Mouse (Mus musculus) ES-Bruce4 (cell line): Measurements from ENCODE around the gene Tedc1. TPM values are rescaled to one million over a fixed set of nuclear protein-coding genes. Genes with fewer than 3 reads are reported as not detected.

Experiments
- H3K27ac ChIP-seq: 2 replicates; pipeline ENCODE4 v1.5.1; 2012; ENCODE audit warnings: low read length, inconsistent platforms; ENCODE audit not compliant: insufficient read depth
- H3K27me3 ChIP-seq: 2 replicates; pipeline ENCODE4 v1.6.1; 2012; ENCODE audit warnings: mild to moderate bottlenecking, low read length, inconsistent platforms; ENCODE audit not compliant: control insufficient read depth, poor library complexity, insufficient read depth, severe bottlenecking
- H3K36me3 ChIP-seq: 2 replicates; pipeline ENCODE4 v1.6.1; 2012; ENCODE audit warnings: inconsistent platforms, mild to moderate bottlenecking, low read length, moderate library complexity; ENCODE audit not compliant: control insufficient read depth, poor library complexity, insufficient read depth, severe bottlenecking
- H3K4me1 ChIP-seq: one replicate; pipeline ENCODE4 v1.8.1; 2011; ENCODE audit warnings: low read length; ENCODE audit not compliant: control insufficient read depth, insufficient read depth
- H3K4me3 ChIP-seq: 2 replicates; pipeline ENCODE4 v1.5.1; 2011; ENCODE audit warnings: low read depth, mild to moderate bottlenecking, low read length
- H3K9ac ChIP-seq: 2 replicates; pipeline ENCODE4 v1.6.1; 2012; ENCODE audit warnings: low read depth, mild to moderate bottlenecking, inconsistent platforms; ENCODE audit not compliant: poor library complexity, severe bottlenecking
- H3K9me3 ChIP-seq: replicated peaks from 2 replicates; pipeline ENCODE4 v1.6.1; 2012; ENCODE audit warnings: mild to moderate bottlenecking, low read length, inconsistent platforms; ENCODE audit not compliant: control insufficient read depth, poor library complexity, insufficient read depth, severe bottlenecking
- CTCF ChIP-seq: IDR thresholded peaks from one replicate; pipeline ENCODE4 v1.8.1; 2011; ENCODE audit warnings: low read depth, low read length
- EP300 ChIP-seq: IDR thresholded peaks from 2 replicates; pipeline ENCODE4 v1.6.1; 2011; ENCODE audit warnings: low read depth, low read length; ENCODE audit not compliant: insufficient read depth
- POLR2A ChIP-seq: IDR thresholded peaks from one replicate; pipeline ENCODE4 v1.8.1; 2011; ENCODE audit warnings: low read length; ENCODE audit not compliant: insufficient read depth
- polyA plus RNA-seq: library from polyadenylated mRNA; stranded (reverse); fragments of >200 nt; gene quantifications from 2 replicates; pipeline ENCODE4 v1.2.4, GENCODE M21; 2011; ENCODE audit warnings: low read depth; ENCODE audit not compliant: missing spikeins, insufficient read depth, insufficient read length

Tedc1 gene
- polyA plus RNA-seq, 1 experiment, result 24.5 TPM

DNA sequence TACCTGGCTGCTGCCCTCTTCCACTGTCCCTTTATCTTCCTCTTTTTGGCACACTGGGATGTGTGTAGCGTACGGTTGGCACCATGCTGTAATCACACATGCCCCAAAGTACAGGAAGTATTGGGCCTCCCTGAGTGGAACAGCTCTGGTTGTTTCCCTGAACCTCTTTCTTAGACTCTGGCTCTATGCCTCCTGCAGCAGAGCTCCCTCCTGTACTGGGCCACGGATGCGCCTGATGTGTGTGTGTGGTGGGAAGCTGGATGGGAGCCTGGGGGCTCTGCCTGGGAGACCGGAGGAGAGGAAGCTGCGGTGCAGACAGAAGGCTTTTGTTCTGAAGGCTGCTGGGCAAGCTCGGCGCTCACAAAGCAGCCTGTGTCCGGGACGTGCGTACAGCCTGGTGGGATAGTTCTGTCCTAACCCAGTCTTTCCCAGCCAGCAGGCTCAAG is 7.4 kb downstream of the Tedc1 start:
- no peaks in the 10 kb centered on the region for H3K4me1 ChIP-seq
- H3K36me3 ChIP-seq, result peaks cover 5% of the 10 kb centered on the region
- H3K4me3 ChIP-seq, result no peak overlapping the region
- H3K9me3 ChIP-seq, result no peaks in the 10 kb centered on the region
- H3K9ac ChIP-seq, result no peak overlapping the region
- TF ChIP-seq CTCF (no peak), POLR2A (no peak), EP300 (no peak)
- no peak overlapping the region for H3K27ac ChIP-seq
- H3K27me3 ChIP-seq, result no peaks in the 10 kb centered on the region

DNA sequence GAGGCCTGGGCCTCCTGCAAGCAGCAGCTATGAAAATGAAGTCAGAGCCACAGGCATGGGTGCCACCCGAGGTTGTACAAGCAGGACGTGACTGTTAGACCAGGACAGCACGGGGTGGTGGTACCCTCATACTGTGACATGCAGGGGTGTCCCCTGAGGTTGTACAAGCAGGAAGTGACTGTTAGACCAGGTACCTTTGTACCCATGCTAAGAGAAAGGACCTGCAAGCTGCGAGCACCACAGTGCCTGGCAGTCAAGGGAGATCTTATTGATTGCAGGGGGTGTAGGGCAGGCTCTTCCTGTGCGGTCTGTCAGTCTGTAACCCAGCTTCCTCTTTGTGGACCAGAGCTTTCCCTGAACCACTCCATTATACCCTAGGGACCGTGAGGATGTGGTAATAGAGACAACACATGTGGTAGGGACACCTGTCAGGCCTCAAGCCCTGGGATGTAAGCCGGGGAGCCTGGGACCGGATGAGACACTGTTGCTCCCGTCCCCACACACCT is 11.9 kb downstream of the Tedc1 start:
- TF ChIP-seq CTCF, result no peak
- H3K9me3 ChIP-seq, result no peaks in the 10 kb centered on the region

GRCm38 (mm10) chr12:113176960-113177725 is 20.9 kb downstream of the Tedc1 start:
- H3K36me3 ChIP-seq, result no peaks in the 10 kb centered on the region
- no peaks in the 10 kb centered on the region for H3K4me1 ChIP-seq
- no peaks in the 10 kb centered on the region for H3K27me3 ChIP-seq
- H3K27ac ChIP-seq, result no peak overlapping the region
- TF ChIP-seq POLR2A (no peak), CTCF (no peak), EP300 (no peak)
- H3K4me3 ChIP-seq, result no peak overlapping the region
- H3K9ac ChIP-seq, result no peak overlapping the region
- H3K9me3 ChIP-seq, result no peaks in the 10 kb centered on the region

More for the DNA sequence above, 11.9 kb downstream of the Tedc1 start:
- H3K27ac ChIP-seq, result no peak overlapping the region
- no peaks in the 10 kb centered on the region for H3K4me1 ChIP-seq
- no peaks in the 10 kb centered on the region for H3K27me3 ChIP-seq
- no peak overlapping the region for H3K9ac ChIP-seq
- no peak overlapping the region for H3K4me3 ChIP-seq
- H3K36me3 ChIP-seq, result peaks cover 5% of the 10 kb centered on the region

- Histone ChIP-seq H3K27me3 (no peaks in the 10 kb centered on the region), H3K9me3 (no peaks in the 10 kb centered on the region)
Measured at GRCm38 (mm10) chr12:113181020-113181419, 24.8 kb downstream of the Tedc1 start.

GRCm38 (mm10) chr12:113184945-113185344 is 28.7 kb downstream of the Tedc1 start:
- Histone ChIP-seq H3K27me3 (no peaks in the 10 kb centered on the region), H3K4me1 (peaks cover 5% of the 10 kb centered on the region), H3K36me3 (no peaks in the 10 kb centered on the region), H3K9ac (no peak overlapping the region), H3K27ac (no peak overlapping the region), H3K4me3 (no peak overlapping the region), H3K9me3 (no peaks in the 10 kb centered on the region)
- TF ChIP-seq CTCF (no peak), POLR2A (no peak), EP300 (no peak)

More at GRCm38 (mm10) chr12:113181020-113181419, 24.8 kb downstream of the Tedc1 start:
- Histone ChIP-seq H3K9ac (no peak overlapping the region), H3K4me1 (no peaks in the 10 kb centered on the region), H3K4me3 (no peak overlapping the region), H3K27ac (no peak overlapping the region), H3K36me3 (no peaks in the 10 kb centered on the region)
- no peak for TF ChIP-seq CTCF
- no peak for TF ChIP-seq EP300
- no peak for TF ChIP-seq POLR2A
